Mouse (Mus musculus) erythroblast, embryonic 14.5 days (primary cell): Measurements from ENCODE around the gene Coro1a.

Source experiments
- GATA1 ChIP-seq: IDR thresholded peaks from 2 replicates; pipeline ENCODE4 v1.6.1; 2012; ENCODE audit warnings: low read length, inconsistent platforms, mixed read lengths
- TAL1 ChIP-seq: IDR thresholded peaks from 3 replicates; pipeline ENCODE4 v1.6.1; 2012; ENCODE audit warnings: low read length, inconsistent platforms, mixed read lengths

DNA sequence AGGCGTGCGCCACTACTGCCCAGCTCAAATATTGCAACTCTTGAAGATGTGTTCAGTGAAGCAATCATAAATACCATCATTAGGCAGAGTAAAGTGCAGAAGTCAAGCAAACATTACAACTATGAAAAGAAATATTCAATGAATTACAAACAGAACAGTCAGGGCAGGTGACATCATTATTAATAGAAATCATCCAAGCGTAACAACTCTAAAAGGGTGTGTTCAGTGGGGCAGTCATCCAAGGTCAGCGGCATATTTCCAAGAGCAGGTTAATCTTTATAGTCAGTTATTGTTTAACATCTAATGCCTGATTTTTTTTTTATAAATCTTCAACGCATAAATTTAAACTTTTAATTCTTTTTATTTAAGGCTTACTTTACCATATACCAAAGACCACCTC, 26.4 kb downstream of the Coro1a start:
- TF ChIP-seq GATA1 (no peak), TAL1 (no peak)
